Mouse (Mus musculus): Measurements from ENCODE around the gene Uba52. TPM values are rescaled to one million over a fixed set of nuclear protein-coding genes. Genes with fewer than 3 reads are reported as not detected.

Uba52 gene
- polyA plus RNA-seq, 1 experiment from 2014 or later, result 758 TPM

DNA sequence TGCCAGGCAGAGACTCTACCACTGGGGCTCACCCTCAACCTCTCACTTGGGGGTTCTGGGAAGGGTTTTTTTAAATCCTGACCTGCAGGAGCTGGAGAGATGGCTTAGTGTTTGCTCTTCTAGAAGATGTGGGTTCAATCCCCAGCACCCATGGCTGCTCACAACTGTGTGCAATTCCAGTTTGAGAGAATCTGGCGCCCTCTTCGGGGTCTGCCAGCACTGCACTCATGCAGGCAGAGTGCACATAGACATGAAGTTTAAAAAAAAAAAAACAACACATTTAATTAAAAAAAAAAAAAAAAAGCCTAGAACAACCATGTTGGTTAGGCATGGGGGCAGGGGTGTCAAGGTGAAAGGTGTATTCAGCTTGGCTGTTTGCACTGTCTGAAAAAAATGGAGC, 19.7 kb upstream of the Uba52 start:
- no peak for ATAC-seq (ENCODE audit: low read depth)
- Histone ChIP-seq H3K27me3 (no peaks in the 10 kb centered on the region), H3K9me3 (replicated peaks) (no peaks in the 10 kb centered on the region), H3K4me2 (peak overlapping the region; percentile 79), H3K36me3 (peaks cover 56% of the 10 kb centered on the region), H3K4me1 (replicated peaks) (peaks cover 49% of the 10 kb centered on the region), H3K4me3 (replicated peaks) (peak overlapping the region; percentile 89; the same call in 1 of the 2 replicates), H3K27ac (peak overlapping the region; percentile 92), H3K9ac (peak overlapping the region; percentile 96; the same call in 1 of the 2 replicates)
- 83% methylated on average over 2 of the region's 2 CpGs for WGBS (ENCODE audit: insufficient replicate concordance)
- DNase-seq, result no peak

DNA sequence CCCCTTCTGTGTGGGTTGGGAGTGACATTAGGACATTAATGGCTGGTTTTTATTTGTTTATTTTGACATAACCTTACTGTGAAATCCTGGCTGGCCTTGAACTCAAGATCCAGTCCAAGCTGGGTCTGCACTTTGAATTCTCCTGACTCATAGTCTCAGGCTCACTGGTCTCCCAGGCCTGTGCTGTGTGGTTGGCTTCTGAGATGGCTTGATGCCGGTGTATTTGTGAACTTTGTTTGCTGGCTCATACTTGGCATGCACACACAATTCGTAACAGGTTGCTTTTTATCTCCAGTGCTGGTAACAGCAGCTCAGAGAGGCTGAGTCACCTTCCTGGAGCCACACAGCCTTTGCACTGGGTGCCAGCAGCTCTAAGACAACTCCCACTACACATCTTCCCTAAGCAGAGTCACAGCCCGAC, 19.1 kb upstream of the Uba52 start:
- Histone ChIP-seq H3K36me3 (peaks cover 50% of the 10 kb centered on the region), H3K9me3 (replicated peaks) (no peaks in the 10 kb centered on the region), H3K4me2 (peak overlapping the region; percentile 79), H3K9ac (peak overlapping the region; percentile 96), H3K27me3 (no peaks in the 10 kb centered on the region), H3K4me3 (replicated peaks) (peak overlapping the region; percentile 89), H3K4me1 (replicated peaks) (peaks cover 49% of the 10 kb centered on the region), H3K27ac (peak overlapping the region; percentile 92)
- 70% methylated on average over 3 of the region's 3 CpGs for WGBS (ENCODE audit: insufficient replicate concordance)
- ATAC-seq (ENCODE audit: low read depth) (0 out of 2 replicates have a peak, but pooled peaks have one; percentile 4), DNase-seq (no peak)

DNA sequence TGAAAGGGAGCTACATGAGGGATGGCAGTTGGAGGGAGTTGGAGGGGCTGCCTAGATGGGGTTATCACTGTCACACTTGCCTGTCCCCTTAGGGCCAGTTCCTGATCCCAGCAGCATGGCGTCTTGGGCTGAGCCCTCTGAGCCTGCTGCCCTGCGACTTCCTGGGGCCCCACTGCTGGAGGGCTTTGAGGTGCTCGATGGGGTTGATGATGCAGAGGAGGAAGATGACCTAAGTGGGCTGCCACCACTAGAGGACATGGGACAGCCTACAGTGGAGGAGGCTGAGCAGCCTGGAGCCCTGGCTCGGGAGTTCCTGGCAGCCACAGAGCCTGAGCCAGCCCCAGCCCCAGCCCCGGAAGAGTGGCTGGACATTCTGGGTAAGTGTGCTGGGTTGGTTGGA, 18.7 kb upstream of the Uba52 start:
- no peak for ATAC-seq (ENCODE audit: low read depth)
- H3K9me3 ChIP-seq (replicated peaks), result no peaks in the 10 kb centered on the region
- H3K4me3 ChIP-seq (replicated peaks), result peak overlapping the region; percentile 89
- peaks cover 46% of the 10 kb centered on the region for H3K36me3 ChIP-seq
- H3K27ac ChIP-seq, result peak overlapping the region; percentile 92
- H3K4me1 ChIP-seq (replicated peaks), result peaks cover 52% of the 10 kb centered on the region
- H3K9ac ChIP-seq, result peak overlapping the region; percentile 96
- peak overlapping the region; percentile 79 for H3K4me2 ChIP-seq
- WGBS (ENCODE audit: insufficient replicate concordance), result 23% methylated on average over 5 of the region's 5 CpGs
- H3K27me3 ChIP-seq, result no peaks in the 10 kb centered on the region
- DNase-seq, result no peak

DNA sequence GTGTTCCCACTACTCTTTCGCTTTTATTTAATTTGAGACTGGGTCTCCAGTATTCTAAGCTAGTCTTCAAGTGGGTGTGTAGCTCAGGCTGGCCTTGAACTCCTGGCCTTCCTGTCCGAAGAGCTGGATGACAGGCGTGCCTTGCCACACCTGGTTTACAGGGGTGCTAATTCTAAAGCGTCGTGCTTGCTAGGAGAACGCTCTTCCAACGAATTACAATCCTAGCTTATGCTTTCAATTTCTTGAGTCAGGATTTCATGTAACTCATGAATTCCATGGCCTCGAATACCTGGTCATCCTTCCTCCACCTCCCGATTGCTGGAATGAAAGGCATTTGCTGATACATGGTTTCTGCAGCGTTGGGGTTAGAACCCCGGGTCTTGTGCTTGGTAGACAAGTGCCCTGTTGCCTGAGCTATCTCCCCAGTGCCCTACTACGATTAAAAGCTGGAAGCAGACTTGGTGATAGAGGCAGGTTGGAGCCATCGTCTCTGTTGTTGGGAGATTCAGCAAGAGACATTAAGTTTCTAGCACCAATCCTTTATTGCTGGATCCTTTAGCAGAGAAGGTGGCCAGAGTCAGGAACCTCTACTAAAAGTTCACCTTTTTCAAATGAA, 17.7 kb upstream of the Uba52 start:
- no peak for DNase-seq
- 10% methylated on average over 13 of the region's 13 CpGs for WGBS (ENCODE audit: insufficient replicate concordance)
- Histone ChIP-seq H3K4me2 (peak overlapping the region; percentile 79), H3K27me3 (no peaks in the 10 kb centered on the region), H3K27ac (peak overlapping the region; percentile 92), H3K9me3 (replicated peaks) (no peaks in the 10 kb centered on the region), H3K4me1 (replicated peaks) (peaks cover 59% of the 10 kb centered on the region), H3K36me3 (peaks cover 36% of the 10 kb centered on the region), H3K9ac (peak overlapping the region; percentile 96), H3K4me3 (replicated peaks) (peak overlapping the region; percentile 89)
- ATAC-seq (ENCODE audit: low read depth), result no peak

DNA sequence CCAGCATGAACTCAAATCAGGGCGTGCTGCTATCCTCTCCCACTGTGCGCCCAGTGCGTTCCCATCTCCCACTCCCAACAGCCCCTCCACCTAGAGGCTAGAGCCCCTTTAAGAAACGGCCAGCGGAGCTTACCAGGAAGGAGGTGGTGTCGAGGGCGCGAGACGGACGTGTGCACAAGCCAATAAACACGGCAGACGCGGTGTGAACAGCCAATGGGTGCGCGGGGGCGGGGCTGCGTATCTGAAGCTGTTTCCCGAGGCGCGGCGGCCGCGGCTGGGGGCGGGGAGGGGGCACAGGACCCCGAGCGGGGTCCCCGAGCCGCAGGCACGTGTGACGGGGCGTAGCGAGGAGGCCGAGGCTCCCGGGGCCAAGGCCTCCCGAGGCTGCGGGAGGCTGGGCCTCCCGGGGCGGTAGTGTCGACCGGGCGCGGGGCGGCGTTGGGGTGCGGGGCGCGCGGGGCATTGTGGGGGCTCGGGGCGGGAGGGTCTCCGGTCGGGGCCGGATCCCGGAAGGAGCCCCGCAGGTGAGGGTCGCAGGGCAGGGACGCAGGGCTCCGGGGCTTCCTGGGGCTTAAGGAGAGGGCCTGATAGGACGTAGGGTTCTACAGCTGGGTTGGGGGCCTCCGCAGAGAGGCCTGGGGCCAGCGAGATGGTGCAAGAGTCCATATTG, 17.0 kb upstream of the Uba52 start, which contains the start of the genes Fkbp8 and Kxd1:
TSS of gene Fkbp8 (plus strand) at position 213 of the 670 bp plus-strand sequence.
TSS of gene Kxd1 (minus strand) at position 445 of the 670 bp plus-strand sequence.
- no peaks in the 10 kb centered on the region for H3K27me3 ChIP-seq
- peaks cover 61% of the 10 kb centered on the region for H3K4me1 ChIP-seq (replicated peaks)
- H3K9me3 ChIP-seq (replicated peaks), result no peaks in the 10 kb centered on the region
- under 1% methylated on average over 57 of the region's 61 CpGs for WGBS (ENCODE audit: insufficient replicate concordance)
- DNase-seq, result peak; percentile 94
- H3K4me3 ChIP-seq (replicated peaks), result peak within 1 kb of the TSS; percentile 89
- H3K36me3 ChIP-seq, result peaks cover 29% of the 10 kb centered on the region
- H3K9ac ChIP-seq, result peak within 1 kb of the TSS; percentile 96
- peak within 1 kb of the TSS; percentile 79 for H3K4me2 ChIP-seq
- peak within 1 kb of the TSS; percentile 92 for H3K27ac ChIP-seq
- ATAC-seq (ENCODE audit: low read depth), result peak; percentile 81

DNA sequence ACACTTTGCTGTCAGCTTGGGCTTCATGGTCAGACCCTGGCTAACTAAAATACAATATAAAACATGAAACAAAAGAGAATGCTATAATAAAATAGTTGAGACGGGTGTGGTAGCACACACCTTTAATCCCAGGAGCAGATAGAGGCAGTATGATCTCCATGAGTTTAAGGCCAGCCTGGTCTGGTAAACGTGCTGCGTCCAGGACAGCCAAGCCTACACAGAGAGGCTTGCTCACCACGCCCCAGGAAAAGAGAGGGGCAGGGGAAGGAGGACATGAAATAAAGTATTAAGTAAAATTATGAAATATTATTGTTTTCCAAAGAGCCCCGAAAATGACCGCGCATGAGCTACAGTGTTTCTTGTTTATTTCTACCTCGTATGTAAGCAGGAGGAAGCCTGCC, 16.5 kb upstream of the Uba52 start:
- ATAC-seq (ENCODE audit: low read depth) (peak; percentile 42), DNase-seq (no peak)
- WGBS (ENCODE audit: insufficient replicate concordance), result 0% methylated on average over 8 of the region's 8 CpGs
- Histone ChIP-seq H3K4me2 (peak overlapping the region; percentile 79), H3K9ac (peak overlapping the region; percentile 96), H3K27ac (peak overlapping the region; percentile 92), H3K4me1 (replicated peaks) (peaks cover 64% of the 10 kb centered on the region), H3K36me3 (peaks cover 24% of the 10 kb centered on the region), H3K27me3 (no peaks in the 10 kb centered on the region), H3K4me3 (replicated peaks) (peak overlapping the region; percentile 89), H3K9me3 (replicated peaks) (no peaks in the 10 kb centered on the region)

DNA sequence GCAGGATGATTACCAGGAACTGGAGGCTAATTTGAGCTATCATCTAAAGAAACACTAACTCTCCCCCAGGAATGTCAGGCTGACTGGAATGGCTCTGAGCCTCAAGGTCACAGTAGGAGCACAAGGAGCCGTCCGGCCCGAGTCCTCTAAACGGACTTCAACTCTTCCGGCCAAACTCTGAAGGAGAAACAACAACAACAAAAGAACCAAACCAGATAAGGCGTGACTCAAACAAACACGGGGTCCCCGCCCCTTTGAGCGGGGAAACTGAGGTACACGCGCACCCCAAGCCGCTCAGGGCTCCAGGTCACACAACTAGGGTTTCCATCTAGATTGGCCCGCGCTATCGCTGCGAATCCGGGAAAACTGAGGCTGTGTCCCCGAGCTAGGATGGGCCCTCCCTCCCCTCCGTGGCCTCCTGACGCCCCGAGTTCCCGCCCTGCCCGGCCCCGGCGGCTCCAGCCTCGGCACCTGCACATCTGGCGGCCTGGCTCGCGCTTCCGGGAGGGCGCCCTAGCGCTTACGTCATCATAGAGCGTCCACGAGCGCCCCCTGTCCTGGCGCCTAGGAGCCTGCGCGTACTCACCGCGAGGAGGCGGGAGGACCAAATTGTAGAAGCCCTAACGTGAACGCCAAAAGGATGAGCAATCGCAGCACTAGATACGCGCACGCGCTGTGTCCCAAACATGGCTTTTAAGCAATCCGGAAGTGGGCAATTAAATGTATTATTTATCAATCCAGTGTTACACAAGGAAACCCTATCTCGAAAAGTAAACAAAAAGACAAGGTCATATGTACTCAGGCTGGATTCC, 12.2 kb upstream of the Uba52 start:
- ATAC-seq (ENCODE audit: low read depth) (peak; percentile 82), DNase-seq (peak; percentile 96)
- Histone ChIP-seq H3K36me3 (peaks cover 17% of the 10 kb centered on the region), H3K4me1 (replicated peaks) (peaks cover 48% of the 10 kb centered on the region), H3K9me3 (replicated peaks) (no peaks in the 10 kb centered on the region), H3K4me3 (replicated peaks) (peak overlapping the region; percentile 68), H3K27ac (peak overlapping the region; percentile 92), H3K9ac (peak overlapping the region; percentile 83), H3K27me3 (no peaks in the 10 kb centered on the region), H3K4me2 (peak overlapping the region; percentile 75)
- under 1% methylated on average over 48 of the region's 51 CpGs for whole genome bisulfite sequencing (ENCODE audit: insufficient replicate concordance)

DNA sequence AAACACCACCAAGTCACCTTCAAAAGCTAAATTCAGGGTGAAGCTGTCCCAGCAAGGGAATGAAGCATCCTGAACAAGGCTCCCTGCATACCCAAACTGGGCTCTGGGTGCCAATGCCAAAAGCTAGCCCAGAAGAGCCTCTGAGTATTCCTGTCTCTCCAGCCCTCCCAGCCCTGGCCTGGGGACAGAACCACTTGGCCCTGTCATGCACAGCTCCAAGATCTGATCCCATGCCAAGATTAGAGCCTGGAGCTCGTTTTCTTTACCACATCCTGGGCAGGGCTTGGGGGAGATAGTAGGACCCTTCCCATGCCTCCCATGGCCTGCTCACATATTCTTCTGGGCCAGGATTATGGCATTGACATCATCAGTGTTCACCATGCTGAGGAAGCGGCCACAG, 9.0 kb upstream of the Uba52 start:
- WGBS (ENCODE audit: insufficient replicate concordance), result 40% methylated on average over 2 of the region's 2 CpGs

DNA sequence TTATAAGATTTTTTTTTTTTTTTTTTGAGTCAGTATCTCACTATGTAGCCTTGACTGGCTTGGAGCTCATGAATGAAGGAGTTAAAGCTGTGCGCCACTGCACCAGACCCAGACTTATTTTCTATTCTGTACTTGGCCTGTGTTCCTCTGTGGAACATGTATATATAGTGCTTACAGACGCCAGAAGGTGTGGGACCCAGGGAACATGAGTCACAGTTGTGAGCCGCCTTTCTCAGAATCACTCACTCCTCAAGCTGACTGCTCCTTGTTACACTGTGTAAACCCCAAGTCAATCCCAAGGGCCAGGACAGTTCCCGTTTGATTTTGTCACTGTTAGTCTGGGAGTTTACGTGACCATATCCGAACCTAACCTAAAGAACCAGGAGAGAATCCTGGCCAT, 8.4 kb upstream of the Uba52 start:
- WGBS (ENCODE audit: insufficient replicate concordance), result 83% methylated on average over 6 of the region's 6 CpGs
- Histone ChIP-seq H3K27ac (no peak overlapping the region), H3K9me3 (replicated peaks) (no peaks in the 10 kb centered on the region), H3K9ac (no peak overlapping the region), H3K27me3 (no peaks in the 10 kb centered on the region), H3K4me1 (replicated peaks) (peaks cover 34% of the 10 kb centered on the region), H3K4me2 (no peak overlapping the region), H3K4me3 (replicated peaks) (no peak overlapping the region), H3K36me3 (peaks cover 44% of the 10 kb centered on the region)
- DNase-seq (no peak), ATAC-seq (ENCODE audit: low read depth) (no peak)

More for the DNA sequence above, 9.0 kb upstream of the Uba52 start:
- Histone ChIP-seq H3K27me3 (no peaks in the 10 kb centered on the region), H3K9ac (no peak overlapping the region), H3K36me3 (peaks cover 38% of the 10 kb centered on the region), H3K27ac (peak overlapping the region; percentile 31; the same call in 1 of the 2 replicates), H3K4me3 (replicated peaks) (no peak overlapping the region), H3K4me1 (replicated peaks) (peaks cover 38% of the 10 kb centered on the region), H3K4me2 (no peak overlapping the region), H3K9me3 (replicated peaks) (no peaks in the 10 kb centered on the region)
- no peak for ATAC-seq (ENCODE audit: low read depth)
- DNase-seq, result no peak

DNA sequence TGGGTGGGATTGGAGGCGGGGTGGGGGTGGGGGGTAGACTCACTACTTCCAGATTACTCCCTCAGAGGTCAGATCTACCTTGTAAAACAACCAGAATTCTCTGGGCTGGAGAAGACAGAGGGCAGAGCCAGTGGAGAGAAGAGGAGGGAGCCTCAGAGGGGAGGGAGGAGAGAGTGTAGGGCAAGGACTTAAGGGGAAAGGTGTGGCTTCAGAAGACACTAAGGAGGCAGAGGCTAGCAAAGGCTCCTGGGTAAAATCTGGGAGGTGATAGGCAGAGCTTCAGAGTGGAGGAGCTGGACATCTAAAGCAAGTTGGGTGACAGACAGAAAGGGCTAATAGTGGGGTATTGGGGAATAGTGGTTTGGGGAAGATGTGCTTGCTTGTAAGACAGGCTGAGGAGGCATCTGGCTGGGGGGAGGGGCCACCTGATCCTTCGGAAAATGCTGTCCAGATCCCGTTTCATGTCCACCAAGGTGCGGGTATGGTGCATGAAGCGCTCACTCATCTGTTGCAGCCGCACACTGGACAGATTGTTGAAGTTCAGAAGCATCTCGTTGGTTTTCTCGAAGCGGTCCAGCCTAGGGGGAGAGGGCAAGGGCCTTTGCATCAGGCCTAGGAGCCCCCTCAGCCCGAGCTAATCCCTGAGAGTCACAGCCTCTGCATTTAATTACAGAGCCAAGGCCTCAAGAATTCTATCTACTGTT, 7.5 kb upstream of the Uba52 start:
- H3K9me3 ChIP-seq (replicated peaks), result no peaks in the 10 kb centered on the region
- ATAC-seq (ENCODE audit: low read depth) (no peak), DNase-seq (no peak)
- H3K27me3 ChIP-seq, result no peaks in the 10 kb centered on the region
- no peak overlapping the region for H3K4me2 ChIP-seq
- H3K36me3 ChIP-seq, result peaks cover 54% of the 10 kb centered on the region
- peak overlapping the region; percentile 11 for H3K27ac ChIP-seq
- 79% methylated on average over 10 of the region's 10 CpGs for WGBS (ENCODE audit: insufficient replicate concordance)
- H3K4me1 ChIP-seq (replicated peaks), result peaks cover 36% of the 10 kb centered on the region
- 0 out of 2 replicates have a peak overlapping the region, but pooled peaks have one; percentile 16 for H3K9ac ChIP-seq
- no peak overlapping the region for H3K4me3 ChIP-seq (replicated peaks)

Data from liver, embryonic 13.5 days (tissue).